Mouse (Mus musculus) B cell, adult (primary cell): ENCODE data around the gene AY358078. TPM values are rescaled to one million over a fixed set of nuclear protein-coding genes. Genes with fewer than 3 reads are reported as not detected.

Experiments
- total RNA-seq: library from RNA; stranded (reverse); gene quantifications from 4 replicates; pipeline ENCODE4 v1.2.4, GENCODE M21; 2023; ENCODE audit not compliant: inconsistent age

The AY358078 gene
- not detected in 4 replicates for total RNA-seq

GRCm38 (mm10) chr14:51799746-51800145 is at the start of gene AY358078:
AY358078 (plus strand) TSS chr14:51800046.

DNA sequence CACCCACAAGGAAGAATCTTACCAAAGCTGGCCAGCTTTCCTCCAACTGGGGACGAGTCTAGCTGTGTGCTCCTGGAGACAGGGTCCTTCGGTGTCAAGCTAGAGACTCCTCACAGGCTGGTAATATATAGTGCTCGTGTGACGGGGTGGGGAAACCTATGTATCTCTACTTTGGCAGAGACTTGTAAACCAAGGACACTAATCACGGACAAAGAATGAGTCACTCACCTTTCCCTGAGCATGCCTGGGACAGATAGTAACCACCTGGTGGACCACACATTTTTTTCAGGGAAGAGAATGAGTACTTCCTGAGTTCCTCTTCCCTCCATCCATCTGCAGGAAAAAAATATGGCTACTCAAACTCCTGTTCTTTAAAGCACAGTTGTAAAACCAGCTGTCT is 26.4 kb upstream of the AY358078 start, which contains the start of gene Ang4:
Ang4 (minus strand) TSS at position 101 of the 400 bp plus-strand sequence.

DNA sequence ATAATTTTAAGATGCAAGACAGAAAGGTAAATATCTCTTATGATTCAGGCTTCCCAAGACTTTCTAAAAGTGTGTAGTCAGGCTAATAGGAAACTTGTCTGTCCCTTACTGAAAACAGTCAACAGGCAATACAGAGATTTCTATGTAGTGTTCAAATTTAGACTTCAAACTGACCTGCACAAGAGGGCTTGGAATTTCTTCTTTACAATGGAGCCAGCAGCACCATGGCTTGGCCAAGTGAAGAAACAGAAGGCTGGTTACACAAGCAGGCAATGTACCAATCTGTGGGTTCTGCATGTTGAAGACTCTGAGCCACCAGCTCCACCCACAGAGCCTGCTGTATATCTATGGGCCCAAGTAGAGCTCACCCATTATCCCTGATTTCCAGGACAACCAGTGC is 53.6 kb downstream of the AY358078 start, which contains the start of gene Ear6:
Ear6 (plus strand) TSS at position 301 of the 400 bp plus-strand sequence.

Other genes with a start within 250 kb of the AY358078 start
- not detected in 4 replicates for gene Gm5622, start 247.3 kb upstream of the AY358078 start, total RNA-seq
- not detected in 4 replicates for gene Gm17175, start 226.0 kb upstream of the AY358078 start, total RNA-seq
- not detected in 4 replicates for gene Gm17174, start 207.9 kb upstream of the AY358078 start, total RNA-seq
- not detected in 4 replicates for gene Gm17078, start 188.7 kb upstream of the AY358078 start, total RNA-seq
- gene Gm4181, start 164.4 kb upstream of the AY358078 start, total RNA-seq, result not detected in 4 replicates
- gene Gm17079, start 104.6 kb upstream of the AY358078 start, total RNA-seq, result not detected in 4 replicates
- gene Gm5800, start 82.9 kb upstream of the AY358078 start, total RNA-seq, result not detected in 4 replicates
- not detected in 4 replicates for gene Ang4, start 26.5 kb upstream of the AY358078 start, total RNA-seq
- gene Ear6, start 53.7 kb downstream of the AY358078 start, total RNA-seq, result not detected in 4 replicates
- gene Mettl17, start 84.8 kb downstream of the AY358078 start, total RNA-seq, result 40.0 to 67.1 TPM (median 63.4 TPM) in 4 replicates
- gene Slc39a2, start 92.8 kb downstream of the AY358078 start, total RNA-seq, result 0.36 to 0.54 TPM (median 0.48 TPM) in 4 replicates
- 0.24 to 1.2 TPM (median 0.61 TPM) in 3 of 4 replicates, not detected in the other for gene Ndrg2, start 114.1 kb downstream of the AY358078 start, total RNA-seq
- gene Tppp2, start 118.4 kb downstream of the AY358078 start, total RNA-seq, result not detected in 4 replicates
- not detected in 4 replicates for gene Rnase13, start 122.7 kb downstream of the AY358078 start, total RNA-seq
- 0.48 to 1.3 TPM (median 0.71 TPM) in 3 of 4 replicates, not detected in the other for gene Arhgef40, start 184.7 kb downstream of the AY358078 start, total RNA-seq
- gene Tmem253, start 215.6 kb downstream of the AY358078 start, total RNA-seq, result 0.77 to 1.8 TPM (median 1.2 TPM) in 3 of 4 replicates, not detected in the other
- gene Zfp219, start 220.7 kb downstream of the AY358078 start, total RNA-seq, result 9.3 to 11.8 TPM (median 10.0 TPM) in 4 replicates
- not detected in 4 replicates for gene Olfr221, start 242.4 kb downstream of the AY358078 start, total RNA-seq